Mouse (Mus musculus) adrenal gland (tissue): ENCODE measurements around the gene Prss33.
"Not testable (repeated sequence)": the region's sequence is repeated elsewhere in the genome, so short reads cannot be mapped to it uniquely, and the experiment has no call there.

Experiments used
- intact Hi-C: fragments of 180-260 bp; cut with DNase I; formaldehyde crosslinking; loops from one replicate; pipeline ENCODE4 v1.15.1; 2025
- long read RNA-seq, 2 experiments: library from polyadenylated mRNA; unstranded; transcript quantifications; one replicate each; pipeline ENCODE4 v2.0.0; 2020; ENCODE audit warnings: borderline replicate concordance in 1 of 2; ENCODE audit not compliant: insufficient replicate concordance in 1 of 2

Prss33 gene
- long read RNA-seq, experiment 1: 0 reads
- long read RNA-seq, experiment 2: 0 reads

GRCm38 (mm10) chr17:23836006-23836575 lies at the start of gene Prss33:
Gene Prss33 (minus strand): TSS chr17:23836056.
- intact Hi-C loops: no loop called here

GRCm38 (mm10) chr17:23880576-23880975 lies 44.7 kb upstream of the Prss33 start, which contains the start of the genes Dcpp1 and Dcpp2:
Gene Dcpp1 (plus strand): TSS chr17:23880876.
Gene Dcpp2 (plus strand): TSS chr17:23880880.
- intact Hi-C loops: not testable (repeated sequence)

GRCm38 (mm10) chr17:23877166-23877565 lies 41.3 kb upstream of the Prss33 start:
- intact Hi-C loops: no loop called here

GRCm38 (mm10) chr17:23876741-23877140 lies 40.9 kb upstream of the Prss33 start:
- intact Hi-C loops: no loop called here

- intact Hi-C loops: loop anchor here (2.0 kb wide), 1 partner anchor 87 kb away; no protein-coding TSS in a partner anchor
Observed at GRCm38 (mm10) chr17:23873884-23874856, 38.3 kb upstream of the Prss33 start.

- intact Hi-C loops: no loop called here
Observed at GRCm38 (mm10) chr17:23868513-23868912, 32.7 kb upstream of the Prss33 start.

GRCm38 (mm10) chr17:23867756-23868155 lies 31.9 kb upstream of the Prss33 start, which contains the start of gene Prss21:
Gene Prss21 (plus strand): TSS chr17:23868056.
- intact Hi-C loops: no loop called here

GRCm38 (mm10) chr17:23862926-23863325 lies 27.1 kb upstream of the Prss33 start:
- intact Hi-C loops: no loop called here

GRCm38 (mm10) chr17:23857913-23858312 lies 22.1 kb upstream of the Prss33 start:
- intact Hi-C loops: no loop called here

- intact Hi-C loops: no loop called here
Observed at GRCm38 (mm10) chr17:23857193-23857592, 21.3 kb upstream of the Prss33 start.

GRCm38 (mm10) chr17:23854229-23854765 lies 18.4 kb upstream of the Prss33 start:
- intact Hi-C loops: no loop called here

GRCm38 (mm10) chr17:23853292-23853691 lies 17.4 kb upstream of the Prss33 start:
- intact Hi-C loops: loop anchor here (2.0 kb wide), 1 partner anchor 108 kb away; no protein-coding TSS in a partner anchor

- intact Hi-C loops: no loop called here
Observed at GRCm38 (mm10) chr17:23850853-23851749, 15.2 kb upstream of the Prss33 start.

- intact Hi-C loops: no loop called here
Observed at GRCm38 (mm10) chr17:23850028-23850427, 14.2 kb upstream of the Prss33 start.

- intact Hi-C loops: loop anchor here (5.0 kb wide), 1 partner anchor 72 kb away; the partner anchor contains the start of gene Flywch1
Observed at GRCm38 (mm10) chr17:23843812-23844273, 8.0 kb upstream of the Prss33 start, which contains the start of the genes Prss32 and Prss41. Gene Prss32 (plus strand): TSS chr17:23843855. Gene Prss41 (minus strand): TSS chr17:23844172.

GRCm38 (mm10) chr17:23843141-23843811 lies 7.4 kb upstream of the Prss33 start:
- intact Hi-C loops: loop anchor here (5.0 kb wide), 1 partner anchor 71 kb away; the partner anchor contains the start of gene Flywch1

GRCm38 (mm10) chr17:23841145-23841544 lies 5.3 kb upstream of the Prss33 start:
- intact Hi-C loops: loop anchor here (5.0 kb wide), 1 partner anchor 69 kb away; the partner anchor contains the start of gene Flywch1

- intact Hi-C loops: no loop called here
Observed at GRCm38 (mm10) chr17:23831201-23831600, 4.7 kb downstream of the Prss33 start.

GRCm38 (mm10) chr17:23829064-23829619 lies 6.7 kb downstream of the Prss33 start, which contains the start of gene Elob:
Gene Elob (minus strand): TSS chr17:23829136.
- intact Hi-C loops: no loop called here
